19 mouse cellular contexts compared by ENCODE assay signal in genomic region chr13:54114931-54115330, GRCm38 (mm10). TPM values are rescaled to one million over a fixed set of nuclear protein-coding genes. Genes with fewer than 3 reads are reported as not detected.
DNase-seq lines count a peak whose midpoint lies in the region; ATAC-seq and TF ChIP-seq lines count a peak whose summit lies in the region.
"Had no signal": no experiment of that assay in that cellular context is flagged by ENCODE, and none has a peak within 500 bp of the region (broad histone marks: within the 10 kb centered on the region; RNA-seq: fewer than 3 reads in every experiment).

No protein-coding gene starts in this region.

- peaks cover 3% of the 10 kb centered on the region for H3K27me3 ChIP-seq in limb, embryonic 12.5 days
- peaks cover 6% of the 10 kb centered on the region; the same call in 1 of the 2 replicates for H3K27me3 ChIP-seq in limb, embryonic 10.5 days (ENCODE audit: low read depth, poor library complexity, severe bottlenecking)
- H3K27me3 ChIP-seq: hindbrain, embryonic 15.5 days had no signal

- ATAC-seq in frontal cortex, adult (ENCODE audit: low TSS enrichment), result peak; percentile 13; the same call in 1 of the 2 replicates
- ATAC-seq in limb, embryonic 12.5 days (ENCODE audit: insufficient number of reproducible peaks, insufficient read depth, low FRiP score, low TSS enrichment, low read depth), result no peak
- no peak for ATAC-seq in erythroid progenitor cell, adult 5-6 weeks (replicated peaks; ENCODE audit: low FRiP score, poor library complexity, severe bottlenecking)
- ATAC-seq: forebrain, embryonic 14.5 days had no signal

- H3K27ac ChIP-seq in limb, embryonic 12.5 days, result no peak overlapping the region
- no peak overlapping the region for H3K27ac ChIP-seq in limb, embryonic 10.5 days
- H3K27ac ChIP-seq in olfactory bulb, adult 2 months (ENCODE audit: insufficient read depth, low read depth, low read length), result peak overlapping the region; percentile 43
- H3K27ac ChIP-seq: embryonic facial prominence, embryonic 13.5 days; heart, embryonic 13.5 days; hindbrain, embryonic 15.5 days had no signal

- H3K36me3 ChIP-seq in limb, embryonic 12.5 days, result no peaks in the 10 kb centered on the region
- H3K36me3 ChIP-seq in limb, embryonic 10.5 days, result no peaks in the 10 kb centered on the region
- H3K36me3 ChIP-seq: embryonic facial prominence, embryonic 13.5 days; heart, embryonic 13.5 days; hindbrain, embryonic 15.5 days had no signal

- 70% methylated on average over 5 of the region's 5 CpGs for WGBS in limb, embryonic 12.5 days
- 74% methylated on average over 5 of the region's 5 CpGs for WGBS in limb, embryonic 10.5 days
- 21% methylated on average over 5 of the region's 5 CpGs for WGBS in olfactory bulb, adult 2 months

- no peak overlapping the region for H3K4me2 ChIP-seq in limb, embryonic 12.5 days
- H3K4me2 ChIP-seq: embryonic facial prominence, embryonic 13.5 days; heart, embryonic 13.5 days; hindbrain, embryonic 15.5 days had no signal

- TF ChIP-seq POLR2A in olfactory bulb, adult 2 months (IDR thresholded peaks at IDR 0.05; ENCODE audit: insufficient read depth, low read depth, low read length), result no peak

- no peak for TF ChIP-seq CTCF in olfactory bulb, adult 2 months (IDR thresholded peaks at IDR 0.05; ENCODE audit: insufficient read depth, low read depth, low read length)

- no peak for DNase-seq in frontal cortex, postnatal 25 days (ENCODE audit: low spot score in 2 of 2)
- DNase-seq in limb, embryonic 10.5 days (ENCODE audit: low spot score), result no peak
- peak; percentile 40 for DNase-seq in brain, adult 2 months (ENCODE audit: low read depth, low spot score)
- DNase-seq: adrenal gland, postnatal 10 days; cerebellum, adult 18-20 months; cerebellum, adult 9-11 months; cerebellum, postnatal 36 days; gastrocnemius, postnatal 14 days; heart, postnatal 36 days had no signal

- 0 out of 2 replicates have a peak overlapping the region, but pooled peaks have one; percentile 8 for H3K9ac ChIP-seq in limb, embryonic 12.5 days (replicated peaks)
- H3K9ac ChIP-seq: embryonic facial prominence, embryonic 13.5 days; heart, embryonic 13.5 days; hindbrain, embryonic 15.5 days had no signal

- H3K9me3 ChIP-seq in limb, embryonic 12.5 days, result peaks cover 6% of the 10 kb centered on the region; the same call in 1 of the 2 replicates
- no peaks in the 10 kb centered on the region for H3K9me3 ChIP-seq in limb, embryonic 10.5 days (replicated peaks)
- H3K9me3 ChIP-seq: embryonic facial prominence, embryonic 13.5 days; heart, embryonic 13.5 days; hindbrain, embryonic 15.5 days had no signal

- no peaks in the 10 kb centered on the region for H3K4me1 ChIP-seq in limb, embryonic 12.5 days (replicated peaks)
- no peaks in the 10 kb centered on the region for H3K4me1 ChIP-seq in limb, embryonic 10.5 days
- peaks cover 16% of the 10 kb centered on the region for H3K4me1 ChIP-seq in olfactory bulb, adult 2 months (ENCODE audit: control insufficient read depth, insufficient read depth, low read length)
- H3K4me1 ChIP-seq: embryonic facial prominence, embryonic 13.5 days; heart, embryonic 13.5 days; hindbrain, embryonic 15.5 days had no signal

- H3K4me3 ChIP-seq in limb, embryonic 12.5 days (replicated peaks), result no peak overlapping the region
- no peak overlapping the region for H3K4me3 ChIP-seq in limb, embryonic 10.5 days
- H3K4me3 ChIP-seq in olfactory bulb, adult 2 months (ENCODE audit: insufficient read depth, low read depth, low read length), result no peak overlapping the region
- H3K4me3 ChIP-seq: embryonic facial prominence, embryonic 13.5 days; heart, embryonic 13.5 days; hindbrain, embryonic 15.5 days had no signal

RNA-seq across cellular contexts. Expression of gene Sfxn1, which starts 43.3 kb away (rescaled TPM):
- 57.0 and 57.6 TPM in 2 replicates for polyA plus RNA-seq in limb, embryonic 12.5 days (2016; fragmentation: Nextera tagmentation; extraction: Ambion mirVana)
- 69.7 and 85.7 TPM in 2 replicates for polyA plus RNA-seq in limb, embryonic 10.5 days (2016; fragmentation: Nextera tagmentation; extraction: Ambion mirVana)
- not detected in 2 replicates for polyA plus RNA-seq in olfactory bulb, adult 2 months (2012; ENCODE audit: insufficient read depth, insufficient read length, low replicate concordance, missing spikeins)
- total RNA-seq in erythroid progenitor cell, adult 5-6 weeks (2015; ENCODE audit: low replicate concordance), result 30.6 and 39.8 TPM in 2 replicates
- 12.6 and 15.1 TPM in 2 replicates for total RNA-seq in erythroid progenitor cell, adult 5-6 weeks (2017; ENCODE audit: low replicate concordance)

RNA-seq across cellular contexts. Expression of gene Drd1, which starts 59.4 kb away (rescaled TPM):
- polyA plus RNA-seq in limb, embryonic 12.5 days (2016; fragmentation: Nextera tagmentation; extraction: Ambion mirVana), result 0.20 TPM in 1 of 2 replicates, not detected in the other
- polyA plus RNA-seq in limb, embryonic 10.5 days (2016; fragmentation: Nextera tagmentation; extraction: Ambion mirVana), result not detected in 2 replicates
- polyA plus RNA-seq in olfactory bulb, adult 2 months (2012; ENCODE audit: insufficient read depth, insufficient read length, low replicate concordance, missing spikeins), result not detected in 2 replicates
- not detected in 2 replicates for total RNA-seq in erythroid progenitor cell, adult 5-6 weeks (2015; ENCODE audit: low replicate concordance)
- not detected in 2 replicates for total RNA-seq in erythroid progenitor cell, adult 5-6 weeks (2017; ENCODE audit: low replicate concordance)
- total RNA-seq: MEL had no signal
- polyA plus RNA-seq: C2C12 had no signal
